Mouse (Mus musculus): Measurements from ENCODE around the gene Mb.

Gene Mb

GRCm38 (mm10) chr15:77025884-77026583, 24.4 kb downstream of the Mb start:
- DNase-seq: no peak

- DNase-seq: no peak
Measured at GRCm38 (mm10) chr15:77022401-77022957, 28.0 kb downstream of the Mb start.

- DNase-seq: no peak
Measured at GRCm38 (mm10) chr15:77021851-77022250, 28.6 kb downstream of the Mb start.

GRCm38 (mm10) chr15:77021056-77021455, 29.4 kb downstream of the Mb start:
- DNase-seq: no peak

- no peak for DNase-seq
Measured at GRCm38 (mm10) chr15:77020136-77020535, 30.3 kb downstream of the Mb start.

GRCm38 (mm10) chr15:77019533-77019932, 30.9 kb downstream of the Mb start:
- DNase-seq: no peak

GRCm38 (mm10) chr15:77018740-77019340, 31.6 kb downstream of the Mb start:
- DNase-seq: peak; percentile 58

- DNase-seq: no peak
Measured at GRCm38 (mm10) chr15:77017897-77018296, 32.6 kb downstream of the Mb start.

- DNase-seq: no peak
Measured at GRCm38 (mm10) chr15:77016509-77016908, 34.0 kb downstream of the Mb start.

GRCm38 (mm10) chr15:77014985-77015384, 35.5 kb downstream of the Mb start:
- DNase-seq: no peak

GRCm38 (mm10) chr15:77014431-77014830, 36.0 kb downstream of the Mb start:
- DNase-seq: no peak

GRCm38 (mm10) chr15:77013753-77014241, 36.7 kb downstream of the Mb start:
- peak; percentile 65 for DNase-seq

- no peak for DNase-seq
Measured at GRCm38 (mm10) chr15:77008851-77009250, 41.6 kb downstream of the Mb start.

- DNase-seq: peak; percentile 62
Measured at GRCm38 (mm10) chr15:77003868-77004215, 46.6 kb downstream of the Mb start.

- no peak for DNase-seq
Measured at GRCm38 (mm10) chr15:77003173-77003867, 47.1 kb downstream of the Mb start.

- no peak for DNase-seq
Measured at GRCm38 (mm10) chr15:76998878-76999588, 51.4 kb downstream of the Mb start.

GRCm38 (mm10) chr15:76998048-76998447, 52.4 kb downstream of the Mb start:
- no peak for DNase-seq

- no peak for DNase-seq
Measured at GRCm38 (mm10) chr15:76994413-76994812, 56.1 kb downstream of the Mb start.

- peak; percentile 38 for DNase-seq
Measured at GRCm38 (mm10) chr15:76987542-76988094, 62.9 kb downstream of the Mb start.

GRCm38 (mm10) chr15:76987137-76987536, 63.3 kb downstream of the Mb start:
- DNase-seq: no peak

GRCm38 (mm10) chr15:76982745-76983144, 67.7 kb downstream of the Mb start:
- peak; percentile 24 for DNase-seq

- no peak for DNase-seq
Measured at GRCm38 (mm10) chr15:76979799-76980198, 70.7 kb downstream of the Mb start.

GRCm38 (mm10) chr15:76976619-76977018, 73.9 kb downstream of the Mb start:
- peak; percentile 55 for DNase-seq
